In the genomic region with DNA sequence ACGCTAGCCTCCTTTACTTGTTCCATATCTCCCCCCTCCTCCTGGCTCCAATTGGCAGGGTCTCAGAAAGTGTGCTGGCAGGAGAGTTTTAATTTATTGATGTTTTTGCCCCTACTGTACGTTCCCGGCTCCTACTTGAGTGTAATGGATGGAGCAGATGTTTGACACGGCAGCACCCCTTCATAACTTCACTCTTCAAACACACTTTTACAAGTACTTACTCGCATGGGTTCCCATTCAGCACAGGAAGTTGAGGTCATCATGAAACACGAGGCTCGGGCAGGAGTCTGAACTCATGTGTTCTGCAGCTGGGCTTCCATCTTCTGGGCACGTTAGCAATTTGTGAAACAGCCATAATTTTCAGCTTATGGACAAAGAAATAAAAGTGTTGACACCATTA, we compare ENCODE assay signal across 18 mouse cellular contexts.
DNase-seq lines count a peak whose midpoint lies in the region; ATAC-seq and TF ChIP-seq lines count a peak whose summit lies in the region.
"Had no signal": no experiment of that assay in that cellular context is flagged by ENCODE, and none has a peak within 500 bp of the region (broad histone marks: within the 10 kb centered on the region; RNA-seq: fewer than 3 reads in every experiment).

No protein-coding gene starts in this region.

- no peaks in the 10 kb centered on the region for H3K4me1 ChIP-seq in forebrain, embryonic 11.5 days (replicated peaks; ENCODE audit: control insufficient read depth, insufficient read depth, low read length)
- peaks cover 15% of the 10 kb centered on the region for H3K4me1 ChIP-seq in forebrain, embryonic 13.5 days
- no peaks in the 10 kb centered on the region for H3K4me1 ChIP-seq in kidney, postnatal 0 days (replicated peaks; ENCODE audit: insufficient read depth, low read length)
- H3K4me1 ChIP-seq in embryonic facial prominence, embryonic 14.5 days (ENCODE audit: control insufficient read depth, insufficient read depth, low read length), result no peaks in the 10 kb centered on the region
- H3K4me1 ChIP-seq in limb, embryonic 15.5 days, result peaks cover 16% of the 10 kb centered on the region
- H3K4me1 ChIP-seq: heart, embryonic 13.5 days; midbrain, embryonic 12.5 days had no signal

- no peak for ATAC-seq in forebrain, embryonic 11.5 days (replicated peaks; ENCODE audit: low FRiP score)
- ATAC-seq in forebrain, embryonic 13.5 days, result no peak
- ATAC-seq in kidney, postnatal 0 days (replicated peaks; ENCODE audit: low FRiP score, low read depth), result no peak
- no peak for ATAC-seq in embryonic facial prominence, embryonic 14.5 days (ENCODE audit: low read depth)
- ATAC-seq in limb, embryonic 15.5 days (ENCODE audit: insufficient number of reproducible peaks, low FRiP score, low TSS enrichment, low read depth), result peak; percentile 69
- ATAC-seq: forebrain, embryonic 16.5 days; inflammation-experienced regulatory T-cells, adult 6 months had no signal

- no peak overlapping the region for H3K4me3 ChIP-seq in forebrain, embryonic 11.5 days (ENCODE audit: low read depth, low read length)
- no peak overlapping the region for H3K4me3 ChIP-seq in forebrain, embryonic 13.5 days
- no peak overlapping the region for H3K4me3 ChIP-seq in kidney, postnatal 0 days (replicated peaks; ENCODE audit: low read depth, low read length)
- no peak overlapping the region for H3K4me3 ChIP-seq in embryonic facial prominence, embryonic 14.5 days (ENCODE audit: low read depth, low read length)
- no peak overlapping the region for H3K4me3 ChIP-seq in limb, embryonic 15.5 days
- H3K4me3 ChIP-seq: erythroblast, embryonic 14.5 days; heart, embryonic 13.5 days; kidney, embryonic 15.5 days; midbrain, embryonic 12.5 days had no signal

- no peak overlapping the region for H3K4me2 ChIP-seq in forebrain, embryonic 11.5 days (ENCODE audit: low read depth, low read length, severe bottlenecking)
- H3K4me2 ChIP-seq in forebrain, embryonic 13.5 days, result no peak overlapping the region
- no peak overlapping the region for H3K4me2 ChIP-seq in kidney, postnatal 0 days (ENCODE audit: low read length)
- no peak overlapping the region for H3K4me2 ChIP-seq in embryonic facial prominence, embryonic 14.5 days (ENCODE audit: low read depth, low read length)
- H3K4me2 ChIP-seq in limb, embryonic 15.5 days, result no peak overlapping the region
- H3K4me2 ChIP-seq: heart, embryonic 13.5 days; kidney, embryonic 15.5 days; midbrain, embryonic 12.5 days had no signal

- H3K9me3 ChIP-seq in forebrain, embryonic 11.5 days (ENCODE audit: control insufficient read depth, low read length), result no peaks in the 10 kb centered on the region
- no peaks in the 10 kb centered on the region for H3K9me3 ChIP-seq in forebrain, embryonic 13.5 days (replicated peaks)
- H3K9me3 ChIP-seq in kidney, postnatal 0 days (replicated peaks; ENCODE audit: low read length), result no peaks in the 10 kb centered on the region
- H3K9me3 ChIP-seq in embryonic facial prominence, embryonic 14.5 days (ENCODE audit: control insufficient read depth, low read length), result 0 out of 2 replicates have a peak, but pooled peaks cover 4% of the 10 kb centered on the region
- no peaks in the 10 kb centered on the region for H3K9me3 ChIP-seq in limb, embryonic 15.5 days
- H3K9me3 ChIP-seq: heart, embryonic 13.5 days; kidney, embryonic 15.5 days; midbrain, embryonic 12.5 days had no signal

- 80% methylated on average over 8 of the region's 8 CpGs for WGBS in forebrain, embryonic 11.5 days
- 73% methylated on average over 8 of the region's 8 CpGs for WGBS in forebrain, embryonic 13.5 days
- WGBS in kidney, postnatal 0 days, result 16% methylated on average over 8 of the region's 8 CpGs
- WGBS in embryonic facial prominence, embryonic 14.5 days, result 28% methylated on average over 8 of the region's 8 CpGs
- 7% methylated on average over 8 of the region's 8 CpGs for whole genome bisulfite sequencing in limb, embryonic 15.5 days

- TF ChIP-seq CTCF in kidney, postnatal 0 days (IDR thresholded peaks at IDR 0.05; ENCODE audit: low read depth), result no peak

- intact Hi-C loops in gastrocnemius, postnatal 36 days (cut with DNase I), result loop anchor here (10.0 kb wide), 1 partner anchor 555 kb away; no protein-coding TSS in a partner anchor

- no peak overlapping the region for H3K9ac ChIP-seq in forebrain, embryonic 11.5 days (ENCODE audit: low read length)
- H3K9ac ChIP-seq in forebrain, embryonic 13.5 days, result no peak overlapping the region
- no peak overlapping the region for H3K9ac ChIP-seq in kidney, postnatal 0 days (ENCODE audit: low read depth, low read length)
- no peak overlapping the region for H3K9ac ChIP-seq in embryonic facial prominence, embryonic 14.5 days (ENCODE audit: low read depth, low read length)
- H3K9ac ChIP-seq in limb, embryonic 15.5 days, result no peak overlapping the region
- H3K9ac ChIP-seq: heart, embryonic 13.5 days; kidney, embryonic 15.5 days; midbrain, embryonic 12.5 days had no signal

- H3K36me3 ChIP-seq in forebrain, embryonic 11.5 days (ENCODE audit: control insufficient read depth, insufficient read depth, low read length), result no peaks in the 10 kb centered on the region
- no peaks in the 10 kb centered on the region for H3K36me3 ChIP-seq in forebrain, embryonic 13.5 days (ENCODE audit: poor library complexity, severe bottlenecking)
- H3K36me3 ChIP-seq in kidney, postnatal 0 days (ENCODE audit: insufficient read depth, low read length), result no peaks in the 10 kb centered on the region
- no peaks in the 10 kb centered on the region for H3K36me3 ChIP-seq in embryonic facial prominence, embryonic 14.5 days (ENCODE audit: control insufficient read depth, insufficient read depth, low read length)
- H3K36me3 ChIP-seq in limb, embryonic 15.5 days, result no peaks in the 10 kb centered on the region
- H3K36me3 ChIP-seq: heart, embryonic 13.5 days; kidney, embryonic 15.5 days; midbrain, embryonic 12.5 days had no signal

- no peaks in the 10 kb centered on the region for H3K27me3 ChIP-seq in forebrain, embryonic 11.5 days (ENCODE audit: control insufficient read depth, insufficient read depth, low read length)
- no peaks in the 10 kb centered on the region for H3K27me3 ChIP-seq in forebrain, embryonic 13.5 days
- H3K27me3 ChIP-seq in kidney, postnatal 0 days (ENCODE audit: insufficient read depth, low read length), result no peaks in the 10 kb centered on the region
- no peaks in the 10 kb centered on the region for H3K27me3 ChIP-seq in embryonic facial prominence, embryonic 14.5 days (replicated peaks; ENCODE audit: control insufficient read depth, insufficient read depth, low read length)
- 0 out of 2 replicates have a peak, but pooled peaks cover 3% of the 10 kb centered on the region for H3K27me3 ChIP-seq in limb, embryonic 15.5 days
- H3K27me3 ChIP-seq: heart, embryonic 13.5 days; kidney, embryonic 15.5 days; midbrain, embryonic 12.5 days had no signal

- no peak overlapping the region for H3K27ac ChIP-seq in forebrain, embryonic 11.5 days (ENCODE audit: low read depth, low read length)
- no peak overlapping the region for H3K27ac ChIP-seq in forebrain, embryonic 13.5 days
- no peak overlapping the region for H3K27ac ChIP-seq in kidney, postnatal 0 days
- H3K27ac ChIP-seq in embryonic facial prominence, embryonic 14.5 days (replicated peaks; ENCODE audit: low read depth, low read length), result no peak overlapping the region
- H3K27ac ChIP-seq in limb, embryonic 15.5 days, result no peak overlapping the region
- H3K27ac ChIP-seq: heart, embryonic 13.5 days; kidney, embryonic 15.5 days; midbrain, embryonic 12.5 days had no signal

- DNase-seq in forebrain, embryonic 11.5 days (ENCODE audit: low spot score), result peak; percentile 41
- peak; percentile 52 for DNase-seq in kidney, postnatal 0 days (ENCODE audit: low spot score)
- no peak for DNase-seq in kidney, postnatal 36 days
- peak; percentile 69 for DNase-seq in embryonic facial prominence, embryonic 14.5 days (ENCODE audit: low spot score)
- no peak for DNase-seq in gastrocnemius, postnatal 36 days
- no peak for DNase-seq in right cerebral cortex, adult 2 months (ENCODE audit: low spot score in 2 of 2)
- DNase-seq: adrenal gland, adult 8-10 months; cerebellum, adult 11 months; lung, postnatal 36 days; retina, postnatal 1 day had no signal

Comparison
In these comparisons a context has a peak if more than half of its experiments do, and no peak if none do; other contexts are left out.
1. DNase-seq: peak in forebrain, embryonic 11.5 days (single experiment), kidney, postnatal 0 days (single experiment) and embryonic facial prominence, embryonic 14.5 days (single experiment); none in kidney, postnatal 36 days (0 of 2), gastrocnemius, postnatal 36 days (0 of 2) and right cerebral cortex, adult 2 months (0 of 2).